Mouse (Mus musculus) embryonic fibroblast, embryonic 13.5 days (primary cell): ENCODE measurements around the gene Gm9857.

ENCODE experiments used
- CTCF ChIP-seq: IDR thresholded peaks from 2 replicates; pipeline ENCODE4 v1.5.1; 2011; ENCODE audit warnings: mild to moderate bottlenecking, control low read depth, low read length, moderate library complexity, borderline replicate concordance; ENCODE audit not compliant: insufficient read depth
- POLR2A ChIP-seq: IDR thresholded peaks from 2 replicates; pipeline ENCODE4 v1.6.1; 2011; ENCODE audit warnings: low read depth, mild to moderate bottlenecking, control low read depth, low read length, moderate library complexity

DNA sequence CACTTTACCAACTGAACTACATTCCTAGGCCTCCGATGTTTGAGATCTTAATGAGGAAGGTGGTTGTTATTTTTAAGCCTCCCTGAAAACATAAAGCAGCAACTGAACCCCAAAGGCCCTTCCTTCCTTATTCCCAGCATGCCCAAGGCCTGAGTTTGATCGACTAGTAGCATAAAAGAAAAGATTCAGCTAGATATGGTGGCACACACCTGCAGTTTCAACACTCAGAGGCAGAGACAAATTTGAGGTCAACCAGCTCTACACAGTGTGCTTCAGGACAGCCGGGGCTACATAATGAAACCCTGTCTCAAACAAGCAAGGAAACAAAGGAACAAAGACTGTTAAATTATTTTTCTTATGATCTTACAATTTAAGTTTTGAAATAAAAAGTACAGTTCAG, 23.5 kb upstream of the Gm9857 start:
- no peak for TF ChIP-seq CTCF
- TF ChIP-seq POLR2A: no peak
